Mouse (Mus musculus) heart, adult 2 months (tissue): ENCODE data around the gene Cysrt1. TPM values are rescaled to one million over a fixed set of nuclear protein-coding genes. Genes with fewer than 3 reads are reported as not detected.

Source experiments
- DNase-seq, 2 experiments: peaks; one replicate each; pipeline ENCODE4 v3.0.0; 2021
- H3K27ac ChIP-seq: fragments of 200-600 bp; 2 replicates; pipeline ENCODE4 v1.8.1; 2022
- H3K27me3 ChIP-seq: fragments of 200-500 bp; 2 replicates; pipeline ENCODE4 v1.6.1; 2012; ENCODE audit warnings: mild to moderate bottlenecking, low read length, inconsistent platforms, mixed read lengths; ENCODE audit not compliant: control insufficient read depth, insufficient read depth
- H3K36me3 ChIP-seq: fragments of 200-500 bp; 2 replicates; pipeline ENCODE4 v1.6.1; 2012; ENCODE audit warnings: low read length, inconsistent platforms; ENCODE audit not compliant: control insufficient read depth, insufficient read depth
- H3K4me1 ChIP-seq: fragments of 200-500 bp; 2 replicates; pipeline ENCODE4 v1.6.1; 2011; ENCODE audit warnings: low read length; ENCODE audit not compliant: control insufficient read depth, insufficient read depth
- H3K4me3 ChIP-seq: fragments of 200-600 bp; 2 replicates; pipeline ENCODE4 v1.8.1; 2022
- H3K79me2 ChIP-seq: fragments of 200-500 bp; replicated peaks from 2 replicates; pipeline ENCODE4 v1.6.1; 2012; ENCODE audit warnings: mild to moderate bottlenecking, inconsistent platforms, low read length, moderate library complexity, mixed read lengths; ENCODE audit not compliant: control insufficient read depth, insufficient read depth
- H3K9ac ChIP-seq: fragments of 200-500 bp; 2 replicates; pipeline ENCODE4 v1.6.1; 2012; ENCODE audit warnings: low read depth, mild to moderate bottlenecking, control low read depth, inconsistent platforms, low read length, mixed read lengths
- CTCF ChIP-seq: fragments of 200-600 bp; IDR thresholded peaks from 2 replicates; pipeline ENCODE4 v1.8.1; 2022; ENCODE audit warnings: antibody characterized with exemption, mild to moderate bottlenecking, moderate library complexity
- EP300 ChIP-seq: fragments of 200-500 bp; IDR thresholded peaks from 2 replicates; pipeline ENCODE4 v1.6.1; 2011; ENCODE audit warnings: low read depth, low read length, control low read depth; ENCODE audit not compliant: insufficient read depth
- POLR2A ChIP-seq: fragments of 200-500 bp; IDR thresholded peaks from 2 replicates; pipeline ENCODE4 v1.6.1; 2011; ENCODE audit warnings: mild to moderate bottlenecking, low read depth, low read length, control low read depth; ENCODE audit not compliant: insufficient read depth
- WGBS: fragments of 180-500 bp; shearing (Covaris S2); methylation state at CpG from one replicate; pipeline ENCODE4 v1.1.7; 2018; 5-methylcytosine and 5-hydroxymethylcytosine counted together
- intact Hi-C: fragments of 180-260 bp; cut with DNase I; formaldehyde crosslinking; loops from one replicate; pipeline ENCODE4 v1.15.1; 2025
- polyA plus RNA-seq: library from polyadenylated mRNA; depleted of rRNA; stranded (reverse); fragments of >200 nt; gene quantifications from 2 replicates; pipeline ENCODE4 v1.2.3, GENCODE M21; 2012; rRNA removed
- total RNA-seq, 2 experiments: library from RNA; stranded (reverse); gene quantifications; 2 replicates each; pipeline ENCODE4 v1.2.3; 2021

The Cysrt1 gene
- total and polyA plus RNA-seq, 3 experiments: not detected

GRCm38 (mm10) chr2:25195211-25196156 is 46.8 kb downstream of the Cysrt1 start:
- Histone ChIP-seq H3K36me3 (no peaks in the 10 kb centered on the region), H3K27me3 (no peaks in the 10 kb centered on the region), H3K9ac (peak overlapping the region; percentile 51), H3K79me2 (no peaks in the 10 kb centered on the region), H3K27ac (peak overlapping the region; percentile 95), H3K4me3 (peak overlapping the region; percentile 52), H3K4me1 (peaks cover 20% of the 10 kb centered on the region)
- TF ChIP-seq CTCF (no peak), EP300 (no peak), POLR2A (no peak)
- 16% methylated on average over 55 of the region's 55 CpGs for WGBS
- intact Hi-C loops: loop anchor here (1.0 to 2.0 kb wide), 3 partner anchors 15 to 71 kb away; partner anchors contain the start of gene Nrarp
- DNase-seq: peak; percentile 76 to 88

GRCm38 (mm10) chr2:25194486-25195171 is 47.6 kb downstream of the Cysrt1 start:
- peak in 1 of 2 experiments; percentile 50 for DNase-seq
- H3K4me1 ChIP-seq: peaks cover 20% of the 10 kb centered on the region
- intact Hi-C loops: loop anchor here (2.0 kb wide), 1 partner anchor 72 kb away; no protein-coding TSS in a partner anchor
- H3K27me3 ChIP-seq: no peaks in the 10 kb centered on the region
- H3K79me2 ChIP-seq: no peaks in the 10 kb centered on the region
- peak overlapping the region; percentile 51 for H3K9ac ChIP-seq
- H3K36me3 ChIP-seq: no peaks in the 10 kb centered on the region
- TF ChIP-seq EP300: no peak
- no peak for TF ChIP-seq POLR2A
- no peak for TF ChIP-seq CTCF
- peak overlapping the region; percentile 95 for H3K27ac ChIP-seq
- peak overlapping the region; percentile 52 for H3K4me3 ChIP-seq
- 61% methylated on average over 17 of the region's 17 CpGs for WGBS

GRCm38 (mm10) chr2:25194006-25194405 is 48.2 kb downstream of the Cysrt1 start:
- Histone ChIP-seq H3K27ac (peak overlapping the region; percentile 95), H3K4me1 (peaks cover 20% of the 10 kb centered on the region), H3K36me3 (no peaks in the 10 kb centered on the region), H3K9ac (peak overlapping the region; percentile 32), H3K4me3 (peak overlapping the region; percentile 20; the same call in 1 of the 2 replicates), H3K27me3 (no peaks in the 10 kb centered on the region), H3K79me2 (no peaks in the 10 kb centered on the region)
- DNase-seq: no peak
- intact Hi-C loops: loop anchor here (2.0 kb wide), 1 partner anchor 73 kb away; no protein-coding TSS in a partner anchor
- TF ChIP-seq POLR2A: no peak
- no peak for TF ChIP-seq CTCF
- no peak for TF ChIP-seq EP300
- WGBS: 39% methylated on average over 5 of the region's 5 CpGs

- peak overlapping the region; percentile 20; the same call in 1 of the 2 replicates for H3K4me3 ChIP-seq
- no peaks in the 10 kb centered on the region for H3K27me3 ChIP-seq
- 2% methylated on average over 6 of the region's 6 CpGs for WGBS
- H3K27ac ChIP-seq: peak overlapping the region; percentile 95
- intact Hi-C loops: loop anchor here (1.0 to 2.0 kb wide), 2 partner anchors 17 to 35 kb away; partner anchors contain the start of gene Nelfb
- DNase-seq: peak; percentile 86 to 88
- H3K9ac ChIP-seq: no peak overlapping the region
- H3K36me3 ChIP-seq: no peaks in the 10 kb centered on the region
- no peaks in the 10 kb centered on the region for H3K79me2 ChIP-seq
- H3K4me1 ChIP-seq: peaks cover 20% of the 10 kb centered on the region
- TF ChIP-seq CTCF (peak; percentile 96), POLR2A (no peak; the same call in 1 of the 2 replicates), EP300 (peak; percentile 99)
Measured at GRCm38 (mm10) chr2:25193330-25193770, 48.9 kb downstream of the Cysrt1 start.

Other genes with a start within 250 kb of the Cysrt1 start
Only the 30 nearest of the 31 such genes appear.
- 10 to 100 TPM; 12.4 to 13.3 TPM for gene Nsmf, start 188.1 kb downstream of the Cysrt1 start, total RNA-seq
- 46.9 and 49.8 TPM in 2 replicates for gene Nsmf, start 188.1 kb downstream of the Cysrt1 start, polyA plus RNA-seq
- gene Entpd8, start 162.1 kb downstream of the Cysrt1 start, total RNA-seq: not detected
- gene Entpd8, start 162.1 kb downstream of the Cysrt1 start, polyA plus RNA-seq: not detected in 2 replicates
- not detected for gene Noxa1, start 147.3 kb downstream of the Cysrt1 start, total RNA-seq
- not detected in 2 replicates for gene Noxa1, start 147.3 kb downstream of the Cysrt1 start, polyA plus RNA-seq
- 1 to 10 TPM; 6.2 to 7.4 TPM for gene Nrarp, start 61.7 kb downstream of the Cysrt1 start, total RNA-seq
- gene Nrarp, start 61.7 kb downstream of the Cysrt1 start, polyA plus RNA-seq: 10.2 and 11.2 TPM in 2 replicates
- gene Tor4a, start 45.6 kb downstream of the Cysrt1 start, total RNA-seq: 1 to 10 TPM; 4.3 to 4.9 TPM
- gene Tor4a, start 45.6 kb downstream of the Cysrt1 start, polyA plus RNA-seq: 6.8 and 9.4 TPM in 2 replicates
- gene Nelfb, start 31.0 kb downstream of the Cysrt1 start, total RNA-seq: 10 to 100 TPM; 37.4 TPM
- gene Nelfb, start 31.0 kb downstream of the Cysrt1 start, polyA plus RNA-seq: 47.0 and 86.7 TPM in 2 replicates
- gene Stpg3, start 27.8 kb downstream of the Cysrt1 start, total RNA-seq: not detected
- gene Stpg3, start 27.8 kb downstream of the Cysrt1 start, polyA plus RNA-seq: 0.20 TPM in 1 of 2 replicates, not detected in the other
- not detected for gene Fam166a, start 23.7 kb downstream of the Cysrt1 start, total RNA-seq
- gene Fam166a, start 23.7 kb downstream of the Cysrt1 start, polyA plus RNA-seq: 0.21 TPM in 1 of 2 replicates, not detected in the other
- gene Tubb4b, start 17.8 kb downstream of the Cysrt1 start, total RNA-seq: 100 to 1,000 TPM; 327 to 342 TPM
- 315 and 439 TPM in 2 replicates for gene Tubb4b, start 17.8 kb downstream of the Cysrt1 start, polyA plus RNA-seq
- not detected for gene Slc34a3, start 8.1 kb downstream of the Cysrt1 start, total RNA-seq
- gene Slc34a3, start 8.1 kb downstream of the Cysrt1 start, polyA plus RNA-seq: not detected in 2 replicates
- not detected for gene Rnf224, start 5.7 kb downstream of the Cysrt1 start, total RNA-seq
- not detected in 2 replicates for gene Rnf224, start 5.7 kb downstream of the Cysrt1 start, polyA plus RNA-seq
- under 1 TPM; 0.47 to 0.61 TPM for gene Rnf208, start 197 bp downstream of the Cysrt1 start, total RNA-seq
- 1.5 and 2.4 TPM in 2 replicates for gene Rnf208, start 197 bp downstream of the Cysrt1 start, polyA plus RNA-seq
- 1 to 10 TPM in 1 of 2 experiments, under 1 TPM in 1; 0.68 to 1.8 TPM for gene AL732309.1, start 4.4 kb upstream of the Cysrt1 start, total RNA-seq
- gene AL732309.1, start 4.4 kb upstream of the Cysrt1 start, polyA plus RNA-seq: 4.7 and 6.1 TPM in 2 replicates
- gene Tmem203, start 13.0 kb upstream of the Cysrt1 start, total RNA-seq: 10 to 100 TPM; 13.1 to 14.1 TPM
- gene Tmem203, start 13.0 kb upstream of the Cysrt1 start, polyA plus RNA-seq: 18.2 and 22.2 TPM in 2 replicates
- 1 to 10 TPM; 5.9 to 6.7 TPM for gene Tprn, start 20.2 kb upstream of the Cysrt1 start, total RNA-seq
- gene Tprn, start 20.2 kb upstream of the Cysrt1 start, polyA plus RNA-seq: 7.5 and 9.9 TPM in 2 replicates
- 10 to 100 TPM; 39.7 to 41.5 TPM for gene Ssna1, start 30.0 kb upstream of the Cysrt1 start, total RNA-seq
- 33.1 and 36.3 TPM in 2 replicates for gene Ssna1, start 30.0 kb upstream of the Cysrt1 start, polyA plus RNA-seq
- 10 to 100 TPM; 36.0 to 36.3 TPM for gene Anapc2, start 30.0 kb upstream of the Cysrt1 start, total RNA-seq
- gene Anapc2, start 30.0 kb upstream of the Cysrt1 start, polyA plus RNA-seq: 57.2 and 68.2 TPM in 2 replicates
- gene Tmem210, start 45.7 kb upstream of the Cysrt1 start, total RNA-seq: not detected
- gene Tmem210, start 45.7 kb upstream of the Cysrt1 start, polyA plus RNA-seq: 0.27 and 0.44 TPM in 2 replicates
- not detected for gene Lrrc26, start 47.5 kb upstream of the Cysrt1 start, total RNA-seq
- gene Lrrc26, start 47.5 kb upstream of the Cysrt1 start, polyA plus RNA-seq: 2.9 TPM in 1 of 2 replicates, not detected in the other
- not detected for gene Grin1, start 76.7 kb upstream of the Cysrt1 start, total RNA-seq
- gene Grin1, start 76.7 kb upstream of the Cysrt1 start, polyA plus RNA-seq: 0.18 and 0.41 TPM in 2 replicates
- 10 to 100 TPM; 21.6 to 22.5 TPM for gene Man1b1, start 89.9 kb upstream of the Cysrt1 start, total RNA-seq
- gene Man1b1, start 89.9 kb upstream of the Cysrt1 start, polyA plus RNA-seq: 8.2 and 9.9 TPM in 2 replicates
- gene Dpp7, start 113.9 kb upstream of the Cysrt1 start, total RNA-seq: 1 to 10 TPM; 4.8 to 5.4 TPM
- 11.4 and 11.8 TPM in 2 replicates for gene Dpp7, start 113.9 kb upstream of the Cysrt1 start, polyA plus RNA-seq
- 1 to 10 TPM; 7.2 to 7.9 TPM for gene Uap1l1, start 123.2 kb upstream of the Cysrt1 start, total RNA-seq
- gene Uap1l1, start 123.2 kb upstream of the Cysrt1 start, polyA plus RNA-seq: 7.6 and 8.3 TPM in 2 replicates
- not detected for gene Sapcd2, start 129.9 kb upstream of the Cysrt1 start, total RNA-seq
- 0.20 and 0.26 TPM in 2 replicates for gene Sapcd2, start 129.9 kb upstream of the Cysrt1 start, polyA plus RNA-seq
- gene Entpd2, start 153.4 kb upstream of the Cysrt1 start, total RNA-seq: 10 to 100 TPM; 11.1 to 13.5 TPM
- 36.3 and 37.1 TPM in 2 replicates for gene Entpd2, start 153.4 kb upstream of the Cysrt1 start, polyA plus RNA-seq
- 10 to 100 TPM; 21.3 to 30.4 TPM for gene Npdc1, start 156.9 kb upstream of the Cysrt1 start, total RNA-seq
- gene Npdc1, start 156.9 kb upstream of the Cysrt1 start, polyA plus RNA-seq: 47.8 and 52.2 TPM in 2 replicates
- under 1 TPM in 1 of 2 experiments, not detected in 1; 0.11 TPM for gene Fut7, start 180.8 kb upstream of the Cysrt1 start, total RNA-seq
- gene Fut7, start 180.8 kb upstream of the Cysrt1 start, polyA plus RNA-seq: 0.43 TPM in 1 of 2 replicates, not detected in the other
- gene Abca2, start 186.3 kb upstream of the Cysrt1 start, total RNA-seq: 10 to 100 TPM; 36.1 to 41.1 TPM
- 43.4 and 44.2 TPM in 2 replicates for gene Abca2, start 186.3 kb upstream of the Cysrt1 start, polyA plus RNA-seq
- 1 to 10 TPM; 1.4 to 1.8 TPM for gene Clic3, start 214.4 kb upstream of the Cysrt1 start, total RNA-seq
- gene Clic3, start 214.4 kb upstream of the Cysrt1 start, polyA plus RNA-seq: 4.8 and 7.4 TPM in 2 replicates
- 10 to 100 TPM; 17.7 to 20.6 TPM for gene Paxx, start 218.6 kb upstream of the Cysrt1 start, total RNA-seq
- gene Paxx, start 218.6 kb upstream of the Cysrt1 start, polyA plus RNA-seq: 32.8 and 36.8 TPM in 2 replicates